Mouse (Mus musculus): Measurements from ENCODE around the gene Rpp25l.

DNA sequence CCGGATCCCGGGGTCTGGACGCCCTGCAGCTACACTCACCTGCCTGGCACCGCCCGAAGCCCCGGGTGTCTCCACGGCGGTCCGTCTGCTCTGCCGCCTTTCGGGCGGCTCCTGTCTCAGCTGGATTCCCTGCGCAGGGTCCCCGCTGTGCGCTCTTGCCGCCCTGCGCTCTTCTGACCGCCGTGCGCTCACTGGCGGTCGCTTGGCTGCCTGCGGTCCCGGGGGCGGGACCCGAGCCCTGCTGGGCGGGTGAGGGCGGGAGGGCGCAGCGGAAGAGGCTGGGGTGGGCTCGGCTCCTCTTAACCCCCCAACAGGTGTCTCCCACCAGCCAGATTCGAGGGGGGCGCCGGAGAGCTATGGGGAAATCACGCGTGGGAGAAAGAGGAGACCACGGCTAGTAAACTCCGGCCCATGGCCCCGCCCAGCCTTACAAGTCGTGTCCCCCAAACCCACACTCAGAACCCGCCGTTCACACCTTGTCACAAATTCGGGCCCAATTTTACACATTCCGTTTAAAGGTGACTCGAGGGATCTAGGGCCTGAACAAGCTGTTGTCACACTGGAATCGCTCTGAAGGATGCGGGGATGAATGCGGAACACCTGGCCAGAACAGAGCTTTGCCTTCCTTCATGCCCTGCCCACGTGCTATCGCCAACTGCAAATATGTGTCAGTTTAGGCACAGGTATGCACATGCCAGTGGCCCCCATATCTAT is 17.9 kb upstream of the Rpp25l start, which contains the start of gene Arid3c:
- TF ChIP-seq UBTF (IDR thresholded peaks at IDR 0.05; ENCODE audit: borderline replicate concordance, insufficient read depth, low read depth, low read length) (no peak), KAT2A (conservative IDR thresholded peaks at IDR 0.05; ENCODE audit: low read depth, low read length) (no peak), HCFC1 (IDR thresholded peaks at IDR 0.05; ENCODE audit: low read depth, low read length) (no peak), POLR2A (IDR thresholded peaks at IDR 0.05; ENCODE audit: control insufficient read depth in 1 of 2, insufficient read depth in 1 of 2, low read depth in 1 of 2, low read length in 2 of 2, poor library complexity in 1 of 2) (no peak), E2F4 (IDR thresholded peaks at IDR 0.05; ENCODE audit: borderline replicate concordance, low read depth, low read length) (no peak), CTCF (IDR thresholded peaks at IDR 0.05 in 2 of 3, conservative IDR thresholded peaks at IDR 0.05 in 1 of 3; ENCODE audit: control insufficient read depth in 1 of 3, insufficient read depth in 1 of 3, low read depth in 2 of 3, low read length in 3 of 3, poor library complexity in 1 of 3, severe bottlenecking in 1 of 3) (no peak), EP300 (IDR thresholded peaks at IDR 0.05; ENCODE audit: low read depth in 1 of 2, low read length in 2 of 2) (no peak), BHLHE40 (IDR thresholded peaks at IDR 0.05; ENCODE audit: borderline replicate concordance, low read depth, low read length) (no peak)

All from MEL (cell line).